Mouse (Mus musculus) lung, embryonic 15.5 days (tissue): ENCODE measurements at regions not wholly inside any gene's neighbourhood (a gene's known extent, or its start where the extent isn't known, plus 50 kb on each side); places are given as distances from the start of the nearest gene placed in this dataset.

Experiments used
- ATAC-seq: fragments of 200-750 bp; cut with Nextera tagmentation; 2 replicates; pipeline ENCODE4 v1.8.0; 2017; ENCODE audit warnings: moderate number of reproducible peaks, borderline replicate concordance; ENCODE audit not compliant: low FRiP score, low TSS enrichment; ENCODE audit errors: extremely low read depth
- H3K27ac ChIP-seq: fragments of 300-500 bp; sonication (generic); 2 replicates; pipeline ENCODE4 v1.5.1; 2015; ENCODE audit warnings: moderate library complexity, mild to moderate bottlenecking, inconsistent platforms
- H3K27me3 ChIP-seq: fragments of 300-500 bp; sonication (generic); 2 replicates; pipeline ENCODE4 v1.6.1; 2015; ENCODE audit warnings: inconsistent platforms
- H3K36me3 ChIP-seq: fragments of 300-500 bp; sonication (generic); 2 replicates; pipeline ENCODE4 v1.6.1; 2015; ENCODE audit warnings: inconsistent platforms
- H3K4me1 ChIP-seq: fragments of 300-500 bp; sonication (generic); 2 replicates; pipeline ENCODE4 v1.6.1; 2015; ENCODE audit warnings: inconsistent platforms
- H3K4me2 ChIP-seq: fragments of 300-500 bp; sonication (generic); 2 replicates; pipeline ENCODE4 v1.6.1; 2015; ENCODE audit warnings: inconsistent platforms, mild to moderate bottlenecking, moderate library complexity
- H3K4me3 ChIP-seq: fragments of 300-500 bp; sonication (generic); 2 replicates; pipeline ENCODE4 v1.5.1; 2015; ENCODE audit warnings: mild to moderate bottlenecking, inconsistent platforms
- H3K9ac ChIP-seq: fragments of 300-500 bp; sonication (generic); 2 replicates; pipeline ENCODE4 v1.6.1; 2015; ENCODE audit warnings: inconsistent platforms
- H3K9me3 ChIP-seq: fragments of 300-500 bp; sonication (generic); 2 replicates; pipeline ENCODE4 v1.6.1; 2016; ENCODE audit warnings: inconsistent platforms
- WGBS: fragments of 180-500 bp; shearing (Covaris S2); methylation state at CpG from one replicate; pipeline ENCODE4 v1.1.7; 2015; 5-methylcytosine and 5-hydroxymethylcytosine counted together

GRCm38 (mm10) chr6:31066861-31067260 lies 108.0 kb upstream of the Klf14 start:
- no peaks in the 10 kb centered on the region for H3K36me3 ChIP-seq
- H3K4me3 ChIP-seq = no peak overlapping the region
- H3K4me2 ChIP-seq = no peak overlapping the region
- H3K4me1 ChIP-seq = peaks cover 9% of the 10 kb centered on the region; the same call in 1 of the 2 replicates
- H3K9me3 ChIP-seq = no peaks in the 10 kb centered on the region
- no peaks in the 10 kb centered on the region for H3K27me3 ChIP-seq
- ATAC-seq = no peak
- H3K27ac ChIP-seq = no peak overlapping the region
- 91% methylated on average over 5 of the region's 5 CpGs for WGBS
- no peak overlapping the region for H3K9ac ChIP-seq

GRCm38 (mm10) chr6:31067453-31067852 lies 108.6 kb upstream of the Klf14 start:
- Histone ChIP-seq H3K9ac (no peak overlapping the region), H3K4me1 (peaks cover 12% of the 10 kb centered on the region; the same call in 1 of the 2 replicates), H3K36me3 (no peaks in the 10 kb centered on the region), H3K27me3 (no peaks in the 10 kb centered on the region), H3K9me3 (no peaks in the 10 kb centered on the region), H3K4me3 (no peak overlapping the region), H3K4me2 (no peak overlapping the region), H3K27ac (no peak overlapping the region)
- ATAC-seq = no peak
- 71% methylated on average over 7 of the region's 7 CpGs for WGBS

- WGBS = 76% methylated on average over 13 of the region's 13 CpGs
- no peak for ATAC-seq
Observed at GRCm38 (mm10) chr6:31069243-31069642, 110.4 kb upstream of the Klf14 start.

GRCm38 (mm10) chr6:31070537-31070936 lies 111.7 kb upstream of the Klf14 start:
- WGBS = 73% methylated on average over 6 of the region's 6 CpGs
- H3K27me3 ChIP-seq = no peaks in the 10 kb centered on the region
- no peaks in the 10 kb centered on the region for H3K36me3 ChIP-seq
- no peak overlapping the region for H3K4me3 ChIP-seq
- no peak overlapping the region for H3K9ac ChIP-seq
- H3K4me2 ChIP-seq = no peak overlapping the region
- peak overlapping the region; percentile 85 for H3K27ac ChIP-seq
- no peaks in the 10 kb centered on the region for H3K9me3 ChIP-seq
- peaks cover 31% of the 10 kb centered on the region for H3K4me1 ChIP-seq
- no peak for ATAC-seq

More at GRCm38 (mm10) chr6:31069243-31069642, 110.4 kb upstream of the Klf14 start:
- Histone ChIP-seq H3K27me3 (no peaks in the 10 kb centered on the region), H3K36me3 (no peaks in the 10 kb centered on the region), H3K4me3 (no peak overlapping the region), H3K27ac (no peak overlapping the region), H3K9me3 (no peaks in the 10 kb centered on the region), H3K9ac (no peak overlapping the region), H3K4me1 (peaks cover 21% of the 10 kb centered on the region; the same call in 1 of the 2 replicates), H3K4me2 (no peak overlapping the region)

- Histone ChIP-seq H3K27me3 (no peaks in the 10 kb centered on the region), H3K27ac (peak overlapping the region; percentile 85), H3K36me3 (no peaks in the 10 kb centered on the region), H3K4me3 (no peak overlapping the region), H3K9ac (no peak overlapping the region), H3K4me1 (peaks cover 34% of the 10 kb centered on the region), H3K4me2 (no peak overlapping the region), H3K9me3 (no peaks in the 10 kb centered on the region)
- 56% methylated on average over 9 of the region's 9 CpGs for WGBS
- no peak for ATAC-seq
Observed at GRCm38 (mm10) chr6:31070966-31071365, 112.1 kb upstream of the Klf14 start.

- H3K27ac ChIP-seq = no peak overlapping the region
- H3K27me3 ChIP-seq = no peaks in the 10 kb centered on the region
- H3K9ac ChIP-seq = no peak overlapping the region
- peaks cover 43% of the 10 kb centered on the region for H3K4me1 ChIP-seq
- H3K4me3 ChIP-seq = no peak overlapping the region
- 84% methylated on average over 7 of the region's 7 CpGs for WGBS
- no peak for ATAC-seq
- H3K9me3 ChIP-seq = no peaks in the 10 kb centered on the region
- no peak overlapping the region for H3K4me2 ChIP-seq
- no peaks in the 10 kb centered on the region for H3K36me3 ChIP-seq
Observed at GRCm38 (mm10) chr6:31072072-31072471, 113.2 kb upstream of the Klf14 start.

- Histone ChIP-seq H3K4me3 (no peak overlapping the region), H3K36me3 (no peaks in the 10 kb centered on the region), H3K4me2 (no peak overlapping the region), H3K9ac (no peak overlapping the region), H3K4me1 (peaks cover 48% of the 10 kb centered on the region), H3K27me3 (no peaks in the 10 kb centered on the region), H3K27ac (no peak overlapping the region), H3K9me3 (no peaks in the 10 kb centered on the region)
- WGBS = 47% methylated on average over 5 of the region's 5 CpGs
- ATAC-seq = no peak
Observed at GRCm38 (mm10) chr6:31072559-31072958, 113.7 kb upstream of the Klf14 start.

GRCm38 (mm10) chr6:31073338-31073737 lies 114.5 kb upstream of the Klf14 start:
- H3K36me3 ChIP-seq = no peaks in the 10 kb centered on the region
- peaks cover 54% of the 10 kb centered on the region for H3K4me1 ChIP-seq
- WGBS = 77% methylated on average over 8 of the region's 8 CpGs
- H3K4me3 ChIP-seq = no peak overlapping the region
- peak overlapping the region; percentile 81 for H3K27ac ChIP-seq
- H3K9ac ChIP-seq = no peak overlapping the region
- H3K4me2 ChIP-seq = no peak overlapping the region
- no peaks in the 10 kb centered on the region for H3K9me3 ChIP-seq
- no peak for ATAC-seq
- H3K27me3 ChIP-seq = no peaks in the 10 kb centered on the region

GRCm38 (mm10) chr6:31074394-31074793 lies 115.5 kb upstream of the Klf14 start:
- Histone ChIP-seq H3K4me2 (no peak overlapping the region), H3K27me3 (no peaks in the 10 kb centered on the region), H3K4me3 (no peak overlapping the region), H3K4me1 (peaks cover 64% of the 10 kb centered on the region), H3K27ac (peak overlapping the region; percentile 81), H3K36me3 (no peaks in the 10 kb centered on the region), H3K9ac (no peak overlapping the region), H3K9me3 (no peaks in the 10 kb centered on the region)
- 27% methylated on average over 9 of the region's 9 CpGs for WGBS
- no peak for ATAC-seq

- peak overlapping the region; percentile 81 for H3K27ac ChIP-seq
Observed at GRCm38 (mm10) chr6:31075209-31075571, 116.3 kb upstream of the Klf14 start.

GRCm38 (mm10) chr6:31075572-31076477 lies 116.9 kb upstream of the Klf14 start:
- Histone ChIP-seq H3K36me3 (no peaks in the 10 kb centered on the region), H3K27me3 (no peaks in the 10 kb centered on the region), H3K4me1 (peaks cover 70% of the 10 kb centered on the region), H3K4me2 (no peak overlapping the region), H3K4me3 (no peak overlapping the region), H3K9me3 (no peaks in the 10 kb centered on the region), H3K27ac (peak overlapping the region; percentile 81), H3K9ac (no peak overlapping the region)
- ATAC-seq = peak; percentile 72
- 15% methylated on average over 13 of the region's 13 CpGs for WGBS

More at GRCm38 (mm10) chr6:31075209-31075571, 116.3 kb upstream of the Klf14 start:
- H3K9ac ChIP-seq = no peak overlapping the region
- H3K4me2 ChIP-seq = no peak overlapping the region
- peaks cover 68% of the 10 kb centered on the region for H3K4me1 ChIP-seq
- ATAC-seq = no peak
- no peaks in the 10 kb centered on the region for H3K36me3 ChIP-seq
- no peak overlapping the region for H3K4me3 ChIP-seq
- H3K27me3 ChIP-seq = no peaks in the 10 kb centered on the region
- 33% methylated on average over 2 of the region's 2 CpGs for WGBS
- no peaks in the 10 kb centered on the region for H3K9me3 ChIP-seq

- Histone ChIP-seq H3K9ac (no peak overlapping the region), H3K27me3 (no peaks in the 10 kb centered on the region), H3K4me2 (no peak overlapping the region), H3K4me3 (no peak overlapping the region), H3K27ac (peak overlapping the region; percentile 81), H3K4me1 (peaks cover 66% of the 10 kb centered on the region), H3K9me3 (no peaks in the 10 kb centered on the region), H3K36me3 (no peaks in the 10 kb centered on the region)
- no peak for ATAC-seq
- WGBS = 72% methylated on average over 6 of the region's 6 CpGs
Observed at GRCm38 (mm10) chr6:31076478-31076834, 117.6 kb upstream of the Klf14 start.
